Mouse (Mus musculus) ES-Bruce4 (cell line): ENCODE measurements around the gene Scfd2.

ENCODE experiments used
- CTCF ChIP-seq: IDR thresholded peaks from one replicate; pipeline ENCODE4 v1.8.1; 2011; ENCODE audit warnings: low read depth, low read length
- POLR2A ChIP-seq: IDR thresholded peaks from one replicate; pipeline ENCODE4 v1.8.1; 2011; ENCODE audit warnings: low read length; ENCODE audit not compliant: insufficient read depth

GRCm38 (mm10) chr5:74240926-74241680, 290.5 kb downstream of the Scfd2 start:
- TF ChIP-seq CTCF (no peak), POLR2A (no peak)
